Mouse (Mus musculus): Measurements from ENCODE around the gene Vtn.

GRCm38 (mm10) chr11:78522481-78522997, 23.6 kb downstream of the Vtn start:
- TF ChIP-seq CTCF (IDR thresholded peaks at IDR 0.05) (peak; percentile 72), EP300 (IDR thresholded peaks at IDR 0.05; ENCODE audit: insufficient read depth, low read depth, low read length) (no peak)
